Mouse (Mus musculus): ENCODE data around the gene Iqgap2. TPM values are rescaled to one million over a fixed set of nuclear protein-coding genes. Genes with fewer than 3 reads are reported as not detected.

The Iqgap2 gene
- polyA plus RNA-seq, 1 experiment from 2014 or later = 18.5 TPM

GRCm38 (mm10) chr13:95657171-95657570 is 234.6 kb downstream of the Iqgap2 start:
- ATAC-seq (ENCODE audit: low FRiP score) = no peak
- H3K4me2 ChIP-seq = no peak overlapping the region
- H3K27me3 ChIP-seq (ENCODE audit: control insufficient read depth, insufficient read depth, low read length) = no peaks in the 10 kb centered on the region
- no peak overlapping the region for H3K9ac ChIP-seq (ENCODE audit: low read length)
- H3K4me1 ChIP-seq (ENCODE audit: control insufficient read depth, insufficient read depth, low read length) = no peaks in the 10 kb centered on the region
- H3K9me3 ChIP-seq (ENCODE audit: control insufficient read depth, low read length) = no peaks in the 10 kb centered on the region
- DNase-seq (ENCODE audit: low spot score, missing footprints) = no peak
- peaks cover 5% of the 10 kb centered on the region; the same call in 1 of the 2 replicates for H3K36me3 ChIP-seq (ENCODE audit: control insufficient read depth, insufficient read depth, low read length)
- no peak overlapping the region for H3K4me3 ChIP-seq (ENCODE audit: low read depth, low read length)
- 53% methylated on average over 9 of the region's 9 CpGs for WGBS
- H3K27ac ChIP-seq (ENCODE audit: low read depth, low read length) = no peak overlapping the region

GRCm38 (mm10) chr13:95655284-95655683 is 236.4 kb downstream of the Iqgap2 start:
- no peaks in the 10 kb centered on the region for H3K4me1 ChIP-seq (ENCODE audit: control insufficient read depth, insufficient read depth, low read length)
- H3K36me3 ChIP-seq (ENCODE audit: control insufficient read depth, insufficient read depth, low read length) = peaks cover 5% of the 10 kb centered on the region; the same call in 1 of the 2 replicates
- WGBS = 71% methylated on average over 9 of the region's 9 CpGs
- ATAC-seq (ENCODE audit: low FRiP score) (no peak), DNase-seq (ENCODE audit: low spot score, missing footprints) (no peak)
- no peaks in the 10 kb centered on the region for H3K27me3 ChIP-seq (ENCODE audit: control insufficient read depth, insufficient read depth, low read length)
- H3K4me3 ChIP-seq (ENCODE audit: low read depth, low read length) = no peak overlapping the region
- no peaks in the 10 kb centered on the region for H3K9me3 ChIP-seq (ENCODE audit: control insufficient read depth, low read length)
- no peak overlapping the region for H3K4me2 ChIP-seq
- H3K27ac ChIP-seq (ENCODE audit: low read depth, low read length) = no peak overlapping the region
- no peak overlapping the region for H3K9ac ChIP-seq (ENCODE audit: low read length)

DNA sequence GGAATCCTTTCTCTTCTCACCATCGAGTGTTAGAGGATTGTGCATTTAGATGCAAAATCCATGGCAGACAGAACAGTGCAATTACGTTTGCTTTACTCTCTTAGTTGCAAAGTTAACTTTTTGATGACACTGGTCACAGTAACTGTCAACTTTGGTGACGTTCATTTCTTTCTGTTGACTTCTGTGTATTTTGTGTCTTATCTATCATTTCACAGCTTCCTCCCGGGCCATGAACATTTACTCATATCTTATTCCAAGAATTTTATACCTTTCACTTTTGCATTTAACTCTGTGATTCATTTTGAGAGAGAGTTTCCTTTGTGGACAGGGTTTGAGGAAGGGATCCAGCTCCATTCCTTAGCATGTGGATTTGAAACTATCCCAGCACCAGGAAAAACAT is 238.0 kb downstream of the Iqgap2 start:
- Histone ChIP-seq H3K4me1 (ENCODE audit: control insufficient read depth, insufficient read depth, low read length) (no peaks in the 10 kb centered on the region), H3K27ac (ENCODE audit: low read depth, low read length) (no peak overlapping the region), H3K4me3 (ENCODE audit: low read depth, low read length) (no peak overlapping the region), H3K9me3 (ENCODE audit: control insufficient read depth, low read length) (no peaks in the 10 kb centered on the region), H3K9ac (ENCODE audit: low read length) (no peak overlapping the region), H3K36me3 (ENCODE audit: control insufficient read depth, insufficient read depth, low read length) (peaks cover 2% of the 10 kb centered on the region; the same call in 1 of the 2 replicates), H3K4me2 (no peak overlapping the region), H3K27me3 (ENCODE audit: control insufficient read depth, insufficient read depth, low read length) (no peaks in the 10 kb centered on the region)
- no peak for ATAC-seq (ENCODE audit: low FRiP score)
- DNase-seq (ENCODE audit: low spot score, missing footprints) = no peak
- WGBS = 90% methylated on average over 4 of the region's 4 CpGs

- Histone ChIP-seq H3K27me3 (ENCODE audit: control insufficient read depth, insufficient read depth, low read length) (no peaks in the 10 kb centered on the region), H3K4me2 (no peak overlapping the region), H3K4me1 (ENCODE audit: control insufficient read depth, insufficient read depth, low read length) (no peaks in the 10 kb centered on the region), H3K36me3 (ENCODE audit: control insufficient read depth, insufficient read depth, low read length) (no peaks in the 10 kb centered on the region; the same call in 1 of the 2 replicates), H3K9ac (ENCODE audit: low read length) (no peak overlapping the region), H3K27ac (ENCODE audit: low read depth, low read length) (no peak overlapping the region), H3K9me3 (ENCODE audit: control insufficient read depth, low read length) (no peaks in the 10 kb centered on the region), H3K4me3 (ENCODE audit: low read depth, low read length) (no peak overlapping the region)
- ATAC-seq (ENCODE audit: low FRiP score) (no peak), DNase-seq (ENCODE audit: low spot score, missing footprints) (no peak)
- WGBS = 89% methylated on average over 7 of the region's 7 CpGs
These were observed 239.7 kb downstream of the Iqgap2 start for GRCm38 (mm10) chr13:95651870-95652668.

DNA sequence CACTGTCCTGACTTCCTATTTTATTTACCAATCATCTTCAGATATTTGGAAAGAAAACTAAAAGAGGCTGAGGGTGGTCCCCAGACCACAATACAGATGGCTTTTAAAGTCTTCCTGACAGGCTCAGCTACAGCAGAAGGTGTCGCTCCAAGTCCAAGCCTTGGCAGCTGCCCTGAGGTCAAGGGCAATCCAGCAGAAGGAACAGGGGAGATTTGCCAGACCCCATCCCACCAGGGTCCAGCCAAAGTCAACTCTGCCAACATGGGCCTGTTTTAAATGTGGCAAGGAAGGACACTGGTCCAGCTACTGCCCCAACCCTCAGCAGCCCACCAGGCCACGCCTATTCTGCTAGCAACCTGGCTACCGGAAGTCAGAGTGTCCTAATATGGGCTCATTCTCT is 241.8 kb downstream of the Iqgap2 start:
- ATAC-seq (ENCODE audit: low FRiP score) (no peak), DNase-seq (ENCODE audit: low spot score, missing footprints) (no peak)
- Histone ChIP-seq H3K4me2 (no peak overlapping the region), H3K4me3 (ENCODE audit: low read depth, low read length) (no peak overlapping the region), H3K27ac (ENCODE audit: low read depth, low read length) (no peak overlapping the region), H3K4me1 (ENCODE audit: control insufficient read depth, insufficient read depth, low read length) (no peaks in the 10 kb centered on the region), H3K9me3 (ENCODE audit: control insufficient read depth, low read length) (no peaks in the 10 kb centered on the region), H3K36me3 (ENCODE audit: control insufficient read depth, insufficient read depth, low read length) (peaks cover 2% of the 10 kb centered on the region; the same call in 1 of the 2 replicates), H3K27me3 (ENCODE audit: control insufficient read depth, insufficient read depth, low read length) (no peaks in the 10 kb centered on the region), H3K9ac (ENCODE audit: low read length) (no peak overlapping the region)
- 95% methylated on average over 3 of the region's 3 CpGs for WGBS

- Histone ChIP-seq H3K36me3 (ENCODE audit: control insufficient read depth, insufficient read depth, low read length) (0 out of 2 replicates have a peak, but pooled peaks cover 2% of the 10 kb centered on the region), H3K4me3 (ENCODE audit: low read depth, low read length) (no peak overlapping the region), H3K4me2 (no peak overlapping the region), H3K9me3 (ENCODE audit: control insufficient read depth, low read length) (no peaks in the 10 kb centered on the region), H3K27me3 (ENCODE audit: control insufficient read depth, insufficient read depth, low read length) (no peaks in the 10 kb centered on the region), H3K4me1 (ENCODE audit: control insufficient read depth, insufficient read depth, low read length) (no peaks in the 10 kb centered on the region), H3K27ac (ENCODE audit: low read depth, low read length) (no peak overlapping the region), H3K9ac (ENCODE audit: low read length) (no peak overlapping the region)
- DNase-seq (ENCODE audit: low spot score, missing footprints) (no peak), ATAC-seq (ENCODE audit: low FRiP score) (no peak)
- WGBS = 92% methylated on average over 4 of the region's 4 CpGs
These were observed 244.5 kb downstream of the Iqgap2 start for GRCm38 (mm10) chr13:95647248-95647647.

DNA sequence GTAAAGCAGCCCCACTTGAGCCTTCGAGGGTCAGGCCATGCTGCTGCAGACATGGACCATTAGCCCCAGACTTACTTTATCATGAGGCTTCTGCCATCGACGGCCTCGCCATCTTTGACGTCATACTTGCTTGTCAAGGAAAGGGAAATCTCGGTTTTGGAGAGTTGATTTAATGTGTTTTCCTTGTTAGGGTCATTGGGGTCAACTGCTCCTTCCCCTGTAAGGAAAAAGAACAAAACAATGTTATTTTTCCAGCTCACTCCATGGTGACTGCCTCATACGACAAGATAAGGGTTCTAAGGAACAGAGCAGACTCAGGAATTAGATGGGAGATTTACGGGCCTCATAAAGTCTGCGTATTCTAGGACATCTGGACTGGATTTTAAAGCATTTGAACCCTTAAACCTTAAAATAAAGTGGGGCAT is 245.0 kb downstream of the Iqgap2 start:
- Histone ChIP-seq H3K36me3 (ENCODE audit: control insufficient read depth, insufficient read depth, low read length) (0 out of 2 replicates have a peak, but pooled peaks cover 2% of the 10 kb centered on the region), H3K4me1 (ENCODE audit: control insufficient read depth, insufficient read depth, low read length) (no peaks in the 10 kb centered on the region), H3K27ac (ENCODE audit: low read depth, low read length) (no peak overlapping the region), H3K4me3 (ENCODE audit: low read depth, low read length) (no peak overlapping the region), H3K9ac (ENCODE audit: low read length) (no peak overlapping the region), H3K9me3 (ENCODE audit: control insufficient read depth, low read length) (no peaks in the 10 kb centered on the region), H3K4me2 (no peak overlapping the region), H3K27me3 (ENCODE audit: control insufficient read depth, insufficient read depth, low read length) (no peaks in the 10 kb centered on the region)
- 81% methylated on average over 9 of the region's 9 CpGs for WGBS
- DNase-seq (ENCODE audit: low spot score, missing footprints) = no peak
- no peak for ATAC-seq (ENCODE audit: low FRiP score)

DNA sequence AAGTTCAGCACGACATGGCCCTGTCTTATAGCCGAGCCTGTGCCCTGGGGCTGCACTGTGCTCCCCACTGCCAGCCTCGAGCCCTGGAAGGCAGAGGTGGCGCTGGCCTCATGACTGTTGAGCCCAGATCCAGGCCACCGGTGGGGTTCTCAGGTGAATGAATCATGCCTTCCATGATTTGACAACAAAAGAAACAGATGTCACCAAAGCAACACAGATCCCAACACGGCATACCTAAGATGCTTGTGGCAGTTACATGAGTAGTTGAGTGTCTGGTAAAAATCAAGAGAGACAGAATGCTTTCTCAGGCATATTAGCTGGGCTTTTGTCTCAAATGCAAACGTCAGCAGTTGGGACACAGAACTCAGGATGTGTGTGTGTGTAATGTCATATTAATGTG is 248.0 kb downstream of the Iqgap2 start:
- 80% methylated on average over 7 of the region's 7 CpGs for WGBS
- Histone ChIP-seq H3K36me3 (ENCODE audit: control insufficient read depth, insufficient read depth, low read length) (0 out of 2 replicates have a peak, but pooled peaks cover 2% of the 10 kb centered on the region), H3K4me3 (ENCODE audit: low read depth, low read length) (no peak overlapping the region), H3K9ac (ENCODE audit: low read length) (no peak overlapping the region), H3K27ac (ENCODE audit: low read depth, low read length) (no peak overlapping the region), H3K4me1 (ENCODE audit: control insufficient read depth, insufficient read depth, low read length) (peaks cover 2% of the 10 kb centered on the region; the same call in 1 of the 2 replicates), H3K27me3 (ENCODE audit: control insufficient read depth, insufficient read depth, low read length) (no peaks in the 10 kb centered on the region), H3K9me3 (ENCODE audit: control insufficient read depth, low read length) (no peaks in the 10 kb centered on the region), H3K4me2 (no peak overlapping the region)
- no peak for DNase-seq (ENCODE audit: low spot score, missing footprints)
- no peak for ATAC-seq (ENCODE audit: low FRiP score)
